Mouse (Mus musculus): ENCODE data around the gene Endou.

The Endou gene

DNA sequence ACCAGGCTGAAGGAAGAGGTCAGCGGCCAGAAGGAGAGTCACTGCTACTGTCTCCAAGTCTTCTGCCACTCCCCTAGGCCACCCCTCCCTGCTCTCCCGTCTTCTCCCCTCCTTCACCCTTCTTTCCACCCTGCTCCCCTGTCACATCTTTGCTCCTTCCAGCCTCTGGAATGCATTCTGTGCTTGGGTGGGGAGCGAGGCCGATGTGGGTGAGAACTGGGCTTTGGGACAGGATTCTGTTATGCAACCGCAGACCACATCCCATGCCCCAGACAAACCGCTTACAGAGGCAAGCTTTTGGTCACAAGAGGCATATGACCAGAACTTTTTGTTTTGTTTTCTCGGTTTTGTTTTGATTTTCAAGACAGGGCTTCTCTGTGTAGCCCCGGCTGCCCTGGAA lies 4.1 kb downstream of the Endou start:
- DNase-seq (ENCODE audit: low read depth): no peak

DNA sequence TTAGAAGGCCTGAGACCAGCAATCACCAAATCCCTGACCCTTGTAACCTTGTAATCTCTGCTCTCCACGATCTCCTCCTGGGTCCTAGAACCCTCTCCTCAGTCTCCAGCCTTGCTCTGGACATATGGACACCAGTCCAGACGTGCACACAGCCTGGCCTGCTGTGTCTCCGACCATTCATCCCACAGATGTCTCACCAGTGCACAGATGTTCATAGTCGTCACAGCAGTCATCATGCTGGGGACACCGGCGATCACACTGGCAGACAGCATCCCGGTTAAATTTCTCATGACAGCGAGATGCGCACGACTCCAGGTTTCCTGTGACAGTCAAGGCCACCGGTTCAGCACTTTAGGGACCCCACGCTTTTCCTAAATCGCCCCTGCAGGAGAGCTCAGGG lies 4.8 kb downstream of the Endou start:
- DNase-seq (ENCODE audit: low read depth): no peak

DNA sequence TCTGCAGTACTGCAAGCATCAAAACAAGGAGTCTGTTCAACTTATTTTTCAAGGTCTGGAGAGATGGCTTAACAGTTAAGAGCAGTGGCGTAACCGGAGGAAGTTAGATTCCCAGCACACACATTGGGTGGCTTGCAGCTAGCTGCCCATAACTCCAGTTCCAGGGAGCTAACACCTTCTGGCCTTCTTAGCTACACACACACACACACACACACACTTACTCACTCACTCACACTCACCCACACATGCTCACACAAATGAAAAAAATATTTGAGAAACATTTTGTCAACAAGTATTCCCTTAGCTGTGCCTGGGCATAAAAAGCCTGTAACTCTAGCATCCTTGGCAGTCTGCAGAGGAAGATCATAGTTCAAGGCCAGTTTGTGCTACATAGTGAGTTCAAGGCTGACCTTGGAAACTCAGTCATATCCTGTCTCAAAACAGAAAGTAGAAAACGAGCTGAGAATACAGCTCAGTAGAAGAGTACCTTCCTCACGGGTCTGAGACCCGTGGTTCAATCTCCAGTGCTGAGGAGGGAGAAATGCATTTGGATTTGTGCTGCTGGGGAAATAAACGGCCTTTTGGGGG lies 5.8 kb downstream of the Endou start:
- peak; percentile 36 for DNase-seq (ENCODE audit: low read depth)

- DNase-seq (ENCODE audit: low read depth): no peak
Observed at GRCm38 (mm10) chr15:97724346-97725197, 6.6 kb downstream of the Endou start.

- DNase-seq (ENCODE audit: low read depth): no peak
Observed at GRCm38 (mm10) chr15:97723536-97724345, 7.4 kb downstream of the Endou start.

GRCm38 (mm10) chr15:97721008-97721701 lies 10.0 kb downstream of the Endou start:
- DNase-seq (ENCODE audit: low read depth): peak; percentile 68

- no peak for DNase-seq (ENCODE audit: low read depth)
Observed at GRCm38 (mm10) chr15:97720026-97720675, 11.0 kb downstream of the Endou start.

GRCm38 (mm10) chr15:97719494-97719893 lies 11.6 kb downstream of the Endou start:
- no peak for DNase-seq (ENCODE audit: low read depth)

DNA sequence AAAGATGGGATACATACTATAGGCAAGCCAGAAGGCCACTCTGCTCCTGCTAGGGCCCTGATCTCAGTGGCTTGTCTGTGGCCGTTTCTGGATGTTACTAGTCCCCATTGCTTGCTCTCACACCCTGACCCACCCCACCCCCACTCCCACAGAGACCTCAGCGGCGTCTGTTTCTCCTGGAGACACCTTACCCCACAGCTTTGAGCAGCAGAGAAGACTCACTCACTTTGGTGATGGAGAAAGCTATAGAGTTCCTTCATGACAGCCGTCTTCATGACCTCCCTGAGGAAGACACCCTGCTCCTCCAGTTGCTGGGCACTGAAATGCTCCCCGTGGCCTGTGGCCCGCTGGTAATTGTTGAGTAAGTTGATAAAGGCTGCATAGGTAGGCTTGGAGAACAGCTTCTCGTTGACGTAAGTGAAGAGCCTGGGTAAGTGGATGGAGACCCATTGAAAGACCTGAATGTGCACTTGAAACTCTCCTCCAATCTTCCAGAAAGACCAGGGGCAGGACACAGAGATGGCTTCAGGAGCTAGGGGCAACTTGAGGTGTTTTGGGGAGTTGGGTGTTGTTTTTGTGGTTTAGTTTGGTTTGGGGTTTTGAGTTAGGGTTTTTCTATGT lies 12.5 kb downstream of the Endou start:
- no peak for DNase-seq (ENCODE audit: low read depth)

DNA sequence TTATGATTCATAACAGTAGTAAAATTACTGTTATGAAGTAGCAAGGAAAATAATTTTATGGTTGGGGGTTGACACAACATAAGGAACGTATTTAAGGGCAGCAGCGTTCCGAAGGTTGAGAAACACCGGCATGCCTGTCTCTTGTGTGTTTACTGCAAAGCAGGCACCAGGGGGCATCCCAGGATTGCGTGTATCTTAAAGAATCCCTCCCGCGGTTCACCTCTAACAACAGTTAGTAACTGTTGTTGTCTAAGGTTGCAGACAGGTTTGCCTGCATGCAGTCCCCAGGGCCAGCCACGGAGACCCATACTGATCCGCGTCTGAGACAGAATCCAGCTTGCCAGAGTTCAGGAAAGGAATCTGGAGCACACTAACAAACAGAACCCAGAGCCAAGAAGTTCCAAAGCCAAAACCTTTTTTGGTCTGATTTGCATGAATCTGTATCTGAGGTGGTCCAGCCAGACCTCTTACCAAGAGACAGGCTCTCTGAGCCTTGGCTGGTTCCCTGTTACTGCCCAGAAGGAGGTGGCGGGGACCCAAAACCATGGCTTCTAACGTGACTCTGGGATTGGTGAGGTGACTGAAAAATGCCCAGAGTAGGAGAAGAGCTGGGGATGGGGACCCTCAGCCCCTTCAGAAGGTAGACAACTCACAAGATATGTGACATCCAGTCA lies 13.1 kb downstream of the Endou start:
- DNase-seq (ENCODE audit: low read depth): peak; percentile 88

DNA sequence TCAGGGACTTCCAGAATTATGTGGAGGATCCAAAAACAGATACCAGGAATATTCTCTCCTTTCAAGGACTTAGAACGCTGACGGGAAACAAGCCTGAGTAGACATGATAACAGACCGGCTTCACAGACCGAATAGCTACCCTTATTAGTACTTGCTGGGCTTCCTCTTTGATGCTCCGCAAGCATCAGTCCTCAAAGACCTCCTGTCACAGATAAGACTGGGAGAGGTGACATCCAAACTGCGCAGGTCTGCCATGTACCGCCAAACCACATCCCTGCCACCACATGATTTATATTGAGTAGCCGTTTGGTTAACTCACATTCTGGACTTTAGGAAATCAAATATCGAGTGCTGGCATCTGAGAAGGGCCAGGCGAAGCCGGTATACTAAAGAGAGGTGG lies 14.4 kb downstream of the Endou start:
- DNase-seq (ENCODE audit: low read depth): no peak

DNA sequence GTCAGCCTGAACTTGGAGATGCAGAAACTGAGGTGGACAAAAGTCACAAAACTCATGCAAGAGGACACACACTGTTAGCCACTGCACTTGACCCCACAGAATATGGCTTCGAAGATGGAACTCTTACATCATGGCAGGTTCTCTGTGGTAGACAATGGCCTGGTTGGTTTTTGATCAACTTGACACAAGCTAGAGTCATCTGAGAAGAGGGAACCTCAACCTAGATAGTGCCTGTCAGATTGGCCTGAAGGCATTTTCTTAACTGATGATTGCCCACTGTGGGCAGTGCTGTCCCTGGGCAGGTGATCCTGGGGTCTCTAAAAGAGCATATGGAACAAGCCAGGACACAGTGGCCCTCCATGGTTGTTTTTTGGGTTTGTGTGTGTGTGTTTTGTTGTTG lies 15.4 kb downstream of the Endou start:
- DNase-seq (ENCODE audit: low read depth): no peak

GRCm38 (mm10) chr15:97715083-97715482 lies 16.1 kb downstream of the Endou start:
- DNase-seq (ENCODE audit: low read depth): no peak

DNA sequence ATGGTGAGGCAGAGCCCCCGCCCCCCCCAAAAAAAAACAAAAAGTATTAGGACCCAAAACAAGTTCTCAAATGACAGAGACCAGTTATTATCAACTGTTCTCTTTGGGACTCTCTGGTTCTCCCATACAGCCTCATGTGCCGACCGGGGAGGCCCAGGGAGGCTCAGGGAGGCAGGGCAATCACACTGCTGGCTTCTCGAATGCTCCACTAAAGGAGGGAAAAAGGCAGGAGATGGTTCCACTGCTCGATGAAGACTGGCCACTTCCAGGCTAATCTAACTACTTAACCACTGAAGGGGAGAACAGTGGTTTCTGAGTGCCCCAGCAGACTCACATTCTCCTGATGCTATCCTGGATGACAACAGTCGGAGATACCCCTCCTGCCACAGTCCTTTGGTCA lies 18.6 kb downstream of the Endou start:
- no peak for DNase-seq (ENCODE audit: low read depth)

- DNase-seq (ENCODE audit: low read depth): no peak
Observed at GRCm38 (mm10) chr15:97710906-97711305, 20.2 kb downstream of the Endou start.

GRCm38 (mm10) chr15:97705211-97706050 lies 25.7 kb downstream of the Endou start, which contains the start of gene Rpap3:
Gene Rpap3, minus strand, starts transcription at chr15:97705825.
- peak; percentile 84 for DNase-seq (ENCODE audit: low read depth)

- DNase-seq (ENCODE audit: low read depth): no peak
Observed at GRCm38 (mm10) chr15:97696616-97697015, 34.5 kb downstream of the Endou start.

DNA sequence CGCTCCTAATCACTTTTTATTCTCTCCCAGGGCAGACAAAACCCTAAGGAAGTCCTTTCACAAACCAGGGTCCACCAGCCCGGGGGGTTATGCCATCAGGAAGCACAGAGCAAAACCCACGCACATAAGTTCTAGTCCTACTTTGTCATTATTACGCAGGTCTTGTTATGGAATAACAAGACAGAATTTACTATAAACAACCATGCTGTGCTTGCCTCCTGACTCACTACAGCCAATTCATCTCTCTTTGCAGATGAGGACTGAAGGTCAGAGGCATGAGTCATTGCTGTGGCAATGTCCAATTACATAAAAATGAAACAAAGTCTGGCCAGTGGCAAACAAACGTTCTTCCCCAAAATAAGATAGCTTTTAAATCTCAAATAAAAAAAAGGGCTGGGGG lies 37.7 kb downstream of the Endou start:
- no peak for DNase-seq (ENCODE audit: low read depth)

GRCm38 (mm10) chr15:97684118-97684517 lies 47.0 kb downstream of the Endou start:
- no peak for DNase-seq (ENCODE audit: low read depth)

DNA sequence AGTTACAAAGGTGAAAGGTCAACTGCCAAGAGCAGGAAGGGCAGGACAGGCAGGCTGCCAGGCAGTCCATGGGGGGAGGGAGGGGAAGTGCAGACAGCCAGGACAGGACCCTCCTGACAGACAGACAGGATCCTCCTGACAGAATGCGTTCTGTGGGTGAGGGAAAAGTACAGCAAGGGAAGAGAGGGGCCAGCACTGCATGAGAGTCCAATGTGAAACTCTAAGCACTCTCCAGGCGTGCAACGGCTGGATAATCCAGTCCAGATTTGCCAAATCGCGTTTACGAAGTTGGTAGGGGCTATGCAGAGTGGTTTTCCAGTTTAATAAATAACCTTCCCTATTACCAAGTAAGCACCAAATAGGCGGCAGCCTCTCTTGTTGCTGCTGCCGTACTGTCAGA lies 49.1 kb downstream of the Endou start:
- DNase-seq (ENCODE audit: low read depth): no peak
